In the genomic region with DNA sequence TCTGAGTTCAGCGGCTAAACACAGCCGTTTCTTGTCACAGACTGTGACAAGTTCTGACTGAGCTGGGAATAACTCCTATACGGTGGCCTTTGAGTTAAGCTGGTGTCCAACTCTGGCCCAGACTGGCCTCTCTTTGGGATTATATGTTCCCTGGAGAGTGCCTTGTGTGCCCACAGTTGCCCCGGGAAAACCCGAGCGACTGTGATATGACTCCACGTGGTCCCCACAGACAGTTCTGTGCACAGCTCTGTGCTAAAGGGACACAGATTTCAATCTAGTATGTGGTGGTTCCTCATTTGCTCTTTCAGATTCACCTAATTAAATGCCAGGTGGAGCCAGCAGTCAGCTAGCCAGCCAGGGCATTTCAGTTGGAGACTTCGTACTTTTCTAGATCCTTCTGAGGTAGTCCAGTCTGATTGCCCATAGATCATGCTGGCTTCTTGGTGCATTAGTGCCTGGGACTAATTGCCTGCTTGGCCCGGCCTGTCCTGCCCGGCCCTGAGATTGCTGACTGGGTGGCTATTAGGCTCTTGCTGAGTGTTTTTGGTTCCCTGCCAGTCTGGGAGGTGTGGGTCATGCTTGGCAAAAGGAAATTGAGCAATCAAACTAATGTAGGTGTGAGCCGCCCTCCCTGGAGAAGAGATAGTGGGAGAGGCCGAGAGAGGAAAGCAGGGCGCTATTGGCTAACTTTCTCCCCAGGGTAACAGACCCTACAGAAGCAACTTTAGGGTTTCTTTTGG, we compare ENCODE assay signal across 10 mouse cellular contexts.
DNase-seq lines count a peak whose midpoint lies in the region; ATAC-seq and TF ChIP-seq lines count a peak whose summit lies in the region.
"Had no signal": no experiment of that assay in that cellular context is flagged by ENCODE, and none has a peak within 500 bp of the region (broad histone marks: within the 10 kb centered on the region; RNA-seq: fewer than 3 reads in every experiment).

No protein-coding gene starts in this region.

- 71% methylated on average over 13 of the region's 13 CpGs for WGBS in intestine, embryonic 16.5 days
- WGBS in intestine, embryonic 15.5 days = 74% methylated on average over 13 of the region's 13 CpGs
- 60% methylated on average over 13 of the region's 13 CpGs for WGBS in lung, postnatal 0 days
- WGBS in forebrain, embryonic 10.5 days = 91% methylated on average over 13 of the region's 13 CpGs

- peak; percentile 8; the same call in 1 of the 2 replicates for ATAC-seq in intestine, embryonic 16.5 days
- no peak for ATAC-seq in intestine, embryonic 15.5 days
- peak; percentile 74 for ATAC-seq in lung, postnatal 0 days
- ATAC-seq: liver, embryonic 12.5 days had no signal

- peak overlapping the region; percentile 17; the same call in 1 of the 2 replicates for H3K27ac ChIP-seq in intestine, embryonic 16.5 days (ENCODE audit: low read length)
- no peak overlapping the region for H3K27ac ChIP-seq in intestine, embryonic 15.5 days
- peak overlapping the region; percentile 64 for H3K27ac ChIP-seq in lung, postnatal 0 days (ENCODE audit: low read length)
- no peak overlapping the region for H3K27ac ChIP-seq in forebrain, embryonic 10.5 days
- H3K27ac ChIP-seq: liver, embryonic 12.5 days had no signal

- no peak overlapping the region for H3K9ac ChIP-seq in intestine, embryonic 16.5 days (ENCODE audit: low read depth, low read length)
- H3K9ac ChIP-seq in intestine, embryonic 15.5 days = no peak overlapping the region
- no peak overlapping the region for H3K9ac ChIP-seq in lung, postnatal 0 days (replicated peaks; ENCODE audit: low read depth)
- H3K9ac ChIP-seq: liver, embryonic 12.5 days had no signal

- TF ChIP-seq CTCF in lung, postnatal 0 days (IDR thresholded peaks at IDR 0.05) = no peak

- H3K36me3 ChIP-seq in intestine, embryonic 16.5 days (ENCODE audit: control insufficient read depth, insufficient read depth, low read length) = no peaks in the 10 kb centered on the region
- H3K36me3 ChIP-seq in intestine, embryonic 15.5 days = no peaks in the 10 kb centered on the region
- no peaks in the 10 kb centered on the region for H3K36me3 ChIP-seq in lung, postnatal 0 days (ENCODE audit: insufficient read depth, low read length)
- H3K36me3 ChIP-seq in forebrain, embryonic 10.5 days (replicated peaks) = no peaks in the 10 kb centered on the region
- H3K36me3 ChIP-seq: G1E; liver, embryonic 12.5 days had no signal

- H3K4me3 ChIP-seq in intestine, embryonic 16.5 days (ENCODE audit: low read length) = no peak overlapping the region
- H3K4me3 ChIP-seq in intestine, embryonic 15.5 days (replicated peaks) = no peak overlapping the region
- no peak overlapping the region for H3K4me3 ChIP-seq in lung, postnatal 0 days (ENCODE audit: low read depth, low read length)
- H3K4me3 ChIP-seq in forebrain, embryonic 10.5 days = no peak overlapping the region
- H3K4me3 ChIP-seq: liver, embryonic 12.5 days had no signal

- H3K4me1 ChIP-seq in intestine, embryonic 16.5 days (ENCODE audit: control insufficient read depth, insufficient read depth, low read length) = peaks cover 28% of the 10 kb centered on the region
- H3K4me1 ChIP-seq in intestine, embryonic 15.5 days (replicated peaks) = peaks cover 18% of the 10 kb centered on the region
- no peaks in the 10 kb centered on the region for H3K4me1 ChIP-seq in lung, postnatal 0 days (ENCODE audit: insufficient read depth, low read depth, low read length)
- H3K4me1 ChIP-seq in forebrain, embryonic 10.5 days = peaks cover 37% of the 10 kb centered on the region

- no peaks in the 10 kb centered on the region for H3K27me3 ChIP-seq in intestine, embryonic 16.5 days (replicated peaks; ENCODE audit: control insufficient read depth, insufficient read depth, low read length)
- no peaks in the 10 kb centered on the region for H3K27me3 ChIP-seq in intestine, embryonic 15.5 days (replicated peaks)
- H3K27me3 ChIP-seq in lung, postnatal 0 days (replicated peaks; ENCODE audit: insufficient read depth, low read length) = no peaks in the 10 kb centered on the region
- H3K27me3 ChIP-seq in forebrain, embryonic 10.5 days (ENCODE audit: poor library complexity, severe bottlenecking) = no peaks in the 10 kb centered on the region
- H3K27me3 ChIP-seq: liver, embryonic 12.5 days had no signal

- peak; percentile 65; the same call in 1 of the 2 replicates for TF ChIP-seq EP300 in lung, postnatal 0 days (IDR thresholded peaks at IDR 0.05)

- DNase-seq in adipocyte (ENCODE audit: low spot score) = peak; percentile 52
- DNase-seq in heart, adult 8-10 months (ENCODE audit: low spot score) = peak; percentile 62
- peak; percentile 90 for DNase-seq in lung, postnatal 0 days (ENCODE audit: low spot score)
- no peak for DNase-seq in forebrain, embryonic 10.5 days (ENCODE audit: extremely low spot score, low spot score)
- DNase-seq in retina, postnatal 1 day = no peak
- DNase-seq in layer of hippocampus, adult 9-11 months = no peak

- no peak overlapping the region for H3K4me2 ChIP-seq in intestine, embryonic 16.5 days (ENCODE audit: low read depth, low read length)
- H3K4me2 ChIP-seq in intestine, embryonic 15.5 days (replicated peaks) = no peak overlapping the region
- no peak overlapping the region for H3K4me2 ChIP-seq in lung, postnatal 0 days (replicated peaks; ENCODE audit: low read depth, low read length)
- H3K4me2 ChIP-seq: liver, embryonic 12.5 days had no signal

- no peaks in the 10 kb centered on the region for H3K9me3 ChIP-seq in intestine, embryonic 16.5 days (ENCODE audit: control insufficient read depth, low read length)
- H3K9me3 ChIP-seq in intestine, embryonic 15.5 days = no peaks in the 10 kb centered on the region
- H3K9me3 ChIP-seq in lung, postnatal 0 days (ENCODE audit: low read length) = no peaks in the 10 kb centered on the region
- H3K9me3 ChIP-seq in forebrain, embryonic 10.5 days = no peaks in the 10 kb centered on the region
- H3K9me3 ChIP-seq: liver, embryonic 12.5 days had no signal

Comparison
In these comparisons a context has a peak if more than half of its experiments do, and no peak if none do; other contexts are left out.
1. H3K27ac ChIP-seq: peak in intestine, embryonic 16.5 days (single experiment) and lung, postnatal 0 days (single experiment); none in intestine, embryonic 15.5 days (single experiment) and forebrain, embryonic 10.5 days (single experiment).
2. DNase-seq: peak in adipocyte (single experiment), heart, adult 8-10 months (single experiment) and lung, postnatal 0 days (single experiment); none in forebrain, embryonic 10.5 days (single experiment), retina, postnatal 1 day (single experiment) and layer of hippocampus, adult 9-11 months (single experiment).